Mouse (Mus musculus) midbrain, embryonic 15.5 days (tissue): Measurements from ENCODE around the gene Fbxo27. TPM values are rescaled to one million over a fixed set of nuclear protein-coding genes. Genes with fewer than 3 reads are reported as not detected.
"Not testable (repeated sequence)": the region's sequence is repeated elsewhere in the genome, so short reads cannot be mapped to it uniquely, and the experiment has no call there.

Experiments used
- ATAC-seq: fragments of 200-750 bp; cut with Nextera tagmentation; replicated peaks from 2 replicates; pipeline ENCODE4 v1.8.0; 2017; ENCODE audit warnings: moderate TSS enrichment
- H3K27ac ChIP-seq: fragments of 300-500 bp; sonication (generic); 2 replicates; pipeline ENCODE4 v1.5.1; 2015; ENCODE audit warnings: mild to moderate bottlenecking, inconsistent platforms
- H3K27me3 ChIP-seq: fragments of 300-500 bp; sonication (generic); replicated peaks from 2 replicates; pipeline ENCODE4 v1.6.1; 2015; ENCODE audit warnings: inconsistent platforms
- H3K36me3 ChIP-seq: fragments of 300-500 bp; sonication (generic); replicated peaks from 2 replicates; pipeline ENCODE4 v1.6.1; 2015; ENCODE audit warnings: inconsistent platforms
- H3K4me1 ChIP-seq: fragments of 300-500 bp; sonication (generic); 2 replicates; pipeline ENCODE4 v1.6.1; 2015; ENCODE audit warnings: inconsistent platforms
- H3K4me2 ChIP-seq: fragments of 300-500 bp; sonication (generic); 2 replicates; pipeline ENCODE4 v1.6.1; 2015; ENCODE audit warnings: inconsistent platforms, mild to moderate bottlenecking, moderate library complexity
- H3K4me3 ChIP-seq: fragments of 300-500 bp; sonication (generic); 2 replicates; pipeline ENCODE4 v1.5.1; 2015; ENCODE audit warnings: mild to moderate bottlenecking, inconsistent platforms
- H3K9ac ChIP-seq: fragments of 300-500 bp; sonication (generic); 2 replicates; pipeline ENCODE4 v1.6.1; 2015; ENCODE audit warnings: mild to moderate bottlenecking, inconsistent platforms
- H3K9me3 ChIP-seq: fragments of 300-500 bp; sonication (generic); 2 replicates; pipeline ENCODE4 v1.6.1; 2016; ENCODE audit warnings: inconsistent platforms
- WGBS: fragments of 180-500 bp; shearing (Covaris S2); methylation state at CpG from one replicate; pipeline ENCODE4 v1.1.7; 2015; ENCODE audit warnings: mixed read lengths; 5-methylcytosine and 5-hydroxymethylcytosine counted together
- polyA plus RNA-seq: library from polyadenylated mRNA; unstranded; fragments of >200 nt; fragmentation: Nextera tagmentation; extraction: Ambion mirVana; gene quantifications from 2 replicates; pipeline ENCODE4 v1.2.1, GENCODE M21; 2015

Fbxo27 gene
- polyA plus RNA-seq, 1 experiment from 2014 or later, result 12.1 TPM

GRCm38 (mm10) chr7:28676811-28677541, 15.7 kb upstream of the Fbxo27 start:
- no peak overlapping the region for H3K4me2 ChIP-seq
- H3K27ac ChIP-seq, result no peak overlapping the region
- H3K9me3 ChIP-seq, result no peaks in the 10 kb centered on the region
- no peak overlapping the region for H3K4me3 ChIP-seq
- no peaks in the 10 kb centered on the region for H3K4me1 ChIP-seq
- no peak for ATAC-seq
- no peaks in the 10 kb centered on the region for H3K36me3 ChIP-seq
- no peak overlapping the region for H3K9ac ChIP-seq
- WGBS, result 89% methylated on average over 13 of the region's 13 CpGs
- no peaks in the 10 kb centered on the region for H3K27me3 ChIP-seq

DNA sequence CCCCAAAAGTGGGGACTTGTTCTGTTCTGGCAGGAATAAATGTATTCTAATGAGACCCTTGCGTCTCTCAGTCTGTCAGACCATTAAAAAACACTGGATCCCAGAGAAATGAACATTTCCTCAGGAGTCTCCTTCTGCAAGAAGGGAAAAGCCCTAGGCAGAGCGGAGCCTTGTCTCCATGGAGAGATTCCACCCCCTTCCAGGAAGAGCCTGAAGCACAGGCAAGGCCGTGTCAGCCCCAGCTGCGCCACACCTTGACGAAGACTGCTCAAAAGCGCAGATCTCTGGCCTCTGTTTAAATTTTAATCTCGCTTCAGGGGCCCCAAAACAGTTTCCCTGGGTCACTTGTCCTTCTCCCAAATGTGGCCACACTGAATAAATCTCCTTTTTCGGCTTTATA, 15.0 kb upstream of the Fbxo27 start:
- no peak for ATAC-seq
- H3K4me2 ChIP-seq, result no peak overlapping the region
- WGBS, result 90% methylated on average over 8 of the region's 8 CpGs
- H3K27me3 ChIP-seq, result no peaks in the 10 kb centered on the region
- no peak overlapping the region for H3K4me3 ChIP-seq
- no peaks in the 10 kb centered on the region for H3K4me1 ChIP-seq
- no peak overlapping the region for H3K9ac ChIP-seq
- no peaks in the 10 kb centered on the region for H3K36me3 ChIP-seq
- no peak overlapping the region for H3K27ac ChIP-seq
- no peaks in the 10 kb centered on the region for H3K9me3 ChIP-seq

DNA sequence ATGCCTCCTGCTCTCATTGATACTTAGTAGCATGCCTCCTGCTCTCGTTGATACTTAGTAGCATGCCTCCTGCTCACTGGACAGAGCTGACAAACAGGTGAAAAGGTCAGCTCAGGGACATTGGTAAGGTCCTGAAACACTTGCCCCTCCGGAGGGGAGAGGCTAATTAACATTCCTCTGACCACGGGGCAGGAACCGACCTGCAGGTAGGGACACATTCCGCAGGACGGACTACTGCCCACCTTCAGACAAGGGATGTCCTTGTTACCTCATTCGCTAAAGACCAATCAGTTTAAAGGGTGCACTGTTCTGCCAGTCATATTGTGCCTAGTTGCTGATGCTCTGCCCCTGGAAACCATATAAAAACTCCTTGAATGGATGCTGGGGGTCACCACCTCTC, 1.6 kb upstream of the Fbxo27 start:
- Histone ChIP-seq H3K9ac (no peak overlapping the region), H3K36me3 (no peaks in the 10 kb centered on the region), H3K27ac (no peak overlapping the region), H3K9me3 (no peaks in the 10 kb centered on the region), H3K4me2 (no peak overlapping the region), H3K4me3 (no peak overlapping the region), H3K27me3 (peaks cover 3% of the 10 kb centered on the region; the same call in 1 of the 2 replicates), H3K4me1 (peaks cover 11% of the 10 kb centered on the region)
- 84% methylated on average over 7 of the region's 7 CpGs for WGBS
- ATAC-seq, result no peak

DNA sequence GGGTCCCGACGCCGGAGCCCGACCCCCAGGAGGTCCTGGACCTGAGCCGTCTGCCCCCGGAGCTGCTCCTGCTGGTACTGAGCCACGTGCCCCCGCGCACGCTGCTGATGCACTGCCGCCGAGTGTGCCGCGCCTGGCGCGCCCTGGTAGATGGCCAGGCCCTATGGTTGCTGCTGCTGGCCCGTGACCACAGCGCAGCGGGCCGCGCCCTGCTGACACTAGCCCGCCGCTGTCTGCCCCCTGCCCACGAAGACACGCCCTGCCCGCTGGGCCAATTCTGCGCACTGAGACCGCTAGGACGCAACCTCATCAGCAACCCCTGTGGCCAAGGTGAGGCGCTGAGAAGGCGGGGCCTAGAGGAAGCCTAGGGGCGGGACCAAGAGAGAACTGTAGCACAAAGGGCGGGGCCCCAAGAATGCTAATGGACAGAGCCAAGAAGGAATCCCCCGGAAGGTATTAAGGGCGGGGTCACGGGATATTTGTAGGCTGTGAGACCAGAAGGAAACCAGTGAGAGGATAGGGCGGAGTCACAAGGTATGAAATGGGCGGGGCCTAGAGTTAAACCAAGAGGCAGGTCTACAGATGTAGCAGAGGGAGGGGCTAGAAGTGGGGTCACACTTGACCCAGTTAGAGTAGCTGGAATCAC, 795 bp downstream of the Fbxo27 start:
- peak overlapping the region; percentile 43; the same call in 1 of the 2 replicates for H3K27ac ChIP-seq
- peaks cover 11% of the 10 kb centered on the region for H3K4me1 ChIP-seq
- H3K4me3 ChIP-seq, result peak overlapping the region; percentile 51
- H3K27me3 ChIP-seq, result peaks cover 3% of the 10 kb centered on the region; the same call in 1 of the 2 replicates
- no peaks in the 10 kb centered on the region for H3K36me3 ChIP-seq
- ATAC-seq, result peak; percentile 90
- H3K9ac ChIP-seq, result peak overlapping the region; percentile 48
- WGBS, result under 1% methylated on average over 38 of the region's 38 CpGs
- no peaks in the 10 kb centered on the region for H3K9me3 ChIP-seq
- H3K4me2 ChIP-seq, result peak overlapping the region; percentile 67

DNA sequence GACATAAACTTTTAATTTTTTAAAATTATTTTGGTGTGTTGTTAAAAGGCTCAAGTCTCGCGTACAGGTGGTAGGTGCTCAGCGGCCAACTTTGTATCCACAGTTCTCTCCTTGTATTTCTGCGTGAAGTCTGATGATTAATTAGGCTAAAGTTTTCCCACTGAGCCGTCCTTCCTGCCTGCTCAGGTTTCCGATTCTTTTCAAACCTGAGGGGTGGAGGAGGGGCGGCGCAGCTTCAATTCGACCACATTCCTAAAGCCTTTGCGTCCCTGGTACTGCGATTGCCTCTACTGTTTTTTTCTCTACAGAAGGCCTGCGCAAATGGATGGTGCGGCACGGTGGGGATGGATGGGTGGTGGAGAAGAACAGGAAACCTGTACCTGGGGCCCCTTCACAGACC, 1.8 kb downstream of the Fbxo27 start:
- WGBS, result 7% methylated on average over 14 of the region's 14 CpGs
- no peak overlapping the region for H3K27ac ChIP-seq
- peaks cover 11% of the 10 kb centered on the region for H3K4me1 ChIP-seq
- H3K4me2 ChIP-seq, result peak overlapping the region; percentile 67
- H3K9ac ChIP-seq, result no peak overlapping the region
- H3K4me3 ChIP-seq, result peak overlapping the region; percentile 51; the same call in 1 of the 2 replicates
- no peak for ATAC-seq
- H3K36me3 ChIP-seq, result no peaks in the 10 kb centered on the region
- H3K9me3 ChIP-seq, result no peaks in the 10 kb centered on the region
- H3K27me3 ChIP-seq, result peaks cover 3% of the 10 kb centered on the region; the same call in 1 of the 2 replicates

GRCm38 (mm10) chr7:28694966-28695511, 2.4 kb downstream of the Fbxo27 start:
- 56% methylated on average over 8 of the region's 8 CpGs for WGBS
- no peak for ATAC-seq
- Histone ChIP-seq H3K27ac (no peak overlapping the region), H3K4me2 (no peak overlapping the region), H3K9ac (no peak overlapping the region), H3K4me3 (no peak overlapping the region), H3K9me3 (no peaks in the 10 kb centered on the region), H3K4me1 (peaks cover 11% of the 10 kb centered on the region), H3K27me3 (peaks cover 3% of the 10 kb centered on the region; the same call in 1 of the 2 replicates), H3K36me3 (no peaks in the 10 kb centered on the region)

DNA sequence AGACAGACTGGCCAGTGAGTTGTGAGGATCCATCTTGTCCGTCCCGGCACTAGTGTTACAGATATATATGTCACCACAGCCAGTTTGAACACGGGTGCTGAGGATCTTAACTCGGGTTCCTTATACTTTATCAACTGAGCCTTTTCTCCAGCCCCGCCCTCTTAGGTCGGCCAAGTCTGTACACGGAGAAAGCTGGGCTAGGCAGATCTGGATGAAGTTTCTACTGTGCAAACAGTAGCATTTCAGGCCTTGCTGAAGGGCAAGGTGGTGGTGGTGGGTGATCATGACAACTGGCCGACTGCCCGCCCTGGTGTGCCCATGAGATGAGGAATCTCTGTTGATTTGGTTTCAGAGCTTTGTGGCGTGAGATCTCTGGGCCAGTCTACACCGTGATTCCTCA, 4.6 kb downstream of the Fbxo27 start:
- Histone ChIP-seq H3K36me3 (no peaks in the 10 kb centered on the region), H3K9me3 (no peaks in the 10 kb centered on the region), H3K9ac (no peak overlapping the region), H3K4me1 (peaks cover 11% of the 10 kb centered on the region), H3K4me3 (no peak overlapping the region), H3K4me2 (no peak overlapping the region), H3K27ac (no peak overlapping the region), H3K27me3 (peaks cover 3% of the 10 kb centered on the region; the same call in 1 of the 2 replicates)
- 93% methylated on average over 11 of the region's 11 CpGs for WGBS
- no peak for ATAC-seq

- H3K9me3 ChIP-seq, result no peaks in the 10 kb centered on the region
- no peaks in the 10 kb centered on the region for H3K27me3 ChIP-seq
- no peak overlapping the region for H3K9ac ChIP-seq
- H3K36me3 ChIP-seq, result no peaks in the 10 kb centered on the region
- H3K4me3 ChIP-seq, result no peak overlapping the region
- H3K27ac ChIP-seq, result no peak overlapping the region
- no peaks in the 10 kb centered on the region for H3K4me1 ChIP-seq
- no peak for ATAC-seq
- no peak overlapping the region for H3K4me2 ChIP-seq
- 98% methylated on average over 4 of the region's 4 CpGs for WGBS
These were observed 7.6 kb downstream of the Fbxo27 start for GRCm38 (mm10) chr7:28700269-28700668.

DNA sequence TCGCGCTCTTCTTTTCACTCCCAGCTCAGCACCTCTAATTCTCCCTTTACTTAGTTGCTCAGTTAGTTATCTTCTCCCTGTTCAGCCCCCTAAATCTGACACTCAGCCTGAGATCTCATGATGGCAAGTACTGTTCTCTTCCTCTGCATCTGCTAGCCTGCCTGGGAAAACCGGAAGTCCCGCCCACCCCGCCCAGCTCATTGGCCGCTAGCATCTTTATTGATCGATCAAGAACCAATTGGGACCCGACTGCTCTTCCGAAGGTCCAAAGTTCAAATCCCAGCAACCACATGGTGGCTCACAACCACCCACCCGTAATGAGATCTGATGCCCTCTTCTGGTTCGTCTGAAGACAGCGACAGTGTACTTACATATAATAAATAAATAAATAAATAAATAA, 8.7 kb downstream of the Fbxo27 start:
- not testable (repeated sequence) for H3K4me2 ChIP-seq, H3K9me3 ChIP-seq, H3K9ac ChIP-seq, H3K27ac ChIP-seq, H3K4me1 ChIP-seq, H3K27me3 ChIP-seq, ATAC-seq, H3K4me3 ChIP-seq, H3K36me3 ChIP-seq
- WGBS, result 94% methylated on average over 12 of the region's 12 CpGs

- no peaks in the 10 kb centered on the region for H3K27me3 ChIP-seq
- H3K36me3 ChIP-seq, result no peaks in the 10 kb centered on the region
- H3K4me3 ChIP-seq, result no peak overlapping the region
- H3K9ac ChIP-seq, result no peak overlapping the region
- no peaks in the 10 kb centered on the region for H3K9me3 ChIP-seq
- no peak for ATAC-seq
- no peak overlapping the region for H3K27ac ChIP-seq
- no peaks in the 10 kb centered on the region for H3K4me1 ChIP-seq
- WGBS, result 68% methylated on average over 9 of the region's 9 CpGs
- H3K4me2 ChIP-seq, result no peak overlapping the region
These were observed 10.0 kb downstream of the Fbxo27 start for GRCm38 (mm10) chr7:28702601-28703143.

- H3K4me3 ChIP-seq, result no peak overlapping the region
- H3K27ac ChIP-seq, result no peak overlapping the region
- H3K4me2 ChIP-seq, result no peak overlapping the region
- no peak overlapping the region for H3K9ac ChIP-seq
- no peaks in the 10 kb centered on the region for H3K36me3 ChIP-seq
- no peaks in the 10 kb centered on the region for H3K9me3 ChIP-seq
- no peaks in the 10 kb centered on the region for H3K4me1 ChIP-seq
- ATAC-seq, result no peak
- H3K27me3 ChIP-seq, result no peaks in the 10 kb centered on the region
These were observed 16.8 kb downstream of the Fbxo27 start for GRCm38 (mm10) chr7:28709454-28709853.

- no peak for ATAC-seq
- Histone ChIP-seq H3K9ac (no peak overlapping the region), H3K36me3 (no peaks in the 10 kb centered on the region), H3K9me3 (no peaks in the 10 kb centered on the region), H3K4me2 (no peak overlapping the region), H3K4me1 (no peaks in the 10 kb centered on the region), H3K27me3 (no peaks in the 10 kb centered on the region), H3K27ac (no peak overlapping the region), H3K4me3 (no peak overlapping the region)
- 65% methylated on average over 3 of the region's 3 CpGs for WGBS
These were observed 18.3 kb downstream of the Fbxo27 start for GRCm38 (mm10) chr7:28710962-28711361.
